Mouse (Mus musculus): ENCODE data around the gene Wdr54. TPM values are rescaled to one million over a fixed set of nuclear protein-coding genes. Genes with fewer than 3 reads are reported as not detected.

Gene Wdr54
- polyA plus RNA-seq, 1 experiment from 2014 or later: 3.6 TPM

GRCm38 (mm10) chr6:83136881-83137575 is 19.2 kb downstream of the Wdr54 start:
- peaks cover 45% of the 10 kb centered on the region for H3K4me1 ChIP-seq
- H3K27me3 ChIP-seq (replicated peaks): no peaks in the 10 kb centered on the region
- no peaks in the 10 kb centered on the region for H3K9me3 ChIP-seq
- WGBS: under 1% methylated on average over 26 of the region's 26 CpGs
- peak overlapping the region; percentile 87 for H3K4me2 ChIP-seq
- peak overlapping the region; percentile 56 for H3K4me3 ChIP-seq (replicated peaks)
- peak overlapping the region; percentile 67 for H3K9ac ChIP-seq
- no peaks in the 10 kb centered on the region for H3K36me3 ChIP-seq
- H3K27ac ChIP-seq: peak overlapping the region; percentile 100
- peak; percentile 75 for ATAC-seq (ENCODE audit: insufficient read depth, low FRiP score, low read depth)

GRCm38 (mm10) chr6:83136291-83136880 is 19.8 kb downstream of the Wdr54 start:
- no peaks in the 10 kb centered on the region for H3K36me3 ChIP-seq
- H3K27ac ChIP-seq: peak overlapping the region; percentile 100
- H3K9ac ChIP-seq: peak overlapping the region; percentile 67
- WGBS: 15% methylated on average over 5 of the region's 5 CpGs
- H3K4me3 ChIP-seq (replicated peaks): peak overlapping the region; percentile 56
- peak overlapping the region; percentile 87 for H3K4me2 ChIP-seq
- no peaks in the 10 kb centered on the region for H3K27me3 ChIP-seq (replicated peaks)
- H3K4me1 ChIP-seq: peaks cover 46% of the 10 kb centered on the region
- H3K9me3 ChIP-seq: no peaks in the 10 kb centered on the region
- ATAC-seq (ENCODE audit: insufficient read depth, low FRiP score, low read depth): no peak

GRCm38 (mm10) chr6:83135571-83136161 is 20.5 kb downstream of the Wdr54 start:
- peak overlapping the region; percentile 56 for H3K4me3 ChIP-seq (replicated peaks)
- 7% methylated on average over 37 of the region's 37 CpGs for WGBS
- H3K36me3 ChIP-seq: no peaks in the 10 kb centered on the region
- H3K9ac ChIP-seq: peak overlapping the region; percentile 67
- ATAC-seq (ENCODE audit: insufficient read depth, low FRiP score, low read depth): no peak
- H3K27ac ChIP-seq: peak overlapping the region; percentile 100
- H3K4me2 ChIP-seq: peak overlapping the region; percentile 87
- no peaks in the 10 kb centered on the region for H3K27me3 ChIP-seq (replicated peaks)
- peaks cover 53% of the 10 kb centered on the region for H3K4me1 ChIP-seq
- no peaks in the 10 kb centered on the region for H3K9me3 ChIP-seq

GRCm38 (mm10) chr6:83134951-83135513 is 21.2 kb downstream of the Wdr54 start, which contains the start of gene Rtkn:
Gene Rtkn, plus strand, starts transcription at chr6:83135463.
- Histone ChIP-seq H3K27me3 (replicated peaks) (no peaks in the 10 kb centered on the region), H3K27ac (peak within 1 kb of the TSS; percentile 100), H3K4me1 (peaks cover 53% of the 10 kb centered on the region), H3K4me3 (replicated peaks) (peak within 1 kb of the TSS; percentile 56), H3K9me3 (no peaks in the 10 kb centered on the region), H3K36me3 (no peaks in the 10 kb centered on the region), H3K4me2 (peak within 1 kb of the TSS; percentile 87), H3K9ac (peak within 1 kb of the TSS; percentile 67)
- ATAC-seq (ENCODE audit: insufficient read depth, low FRiP score, low read depth): no peak
- WGBS: 59% methylated on average over 7 of the region's 7 CpGs

- Histone ChIP-seq H3K4me1 (peaks cover 50% of the 10 kb centered on the region), H3K4me2 (no peak overlapping the region), H3K27me3 (replicated peaks) (no peaks in the 10 kb centered on the region), H3K4me3 (replicated peaks) (no peak overlapping the region), H3K27ac (no peak overlapping the region), H3K9ac (no peak overlapping the region), H3K36me3 (no peaks in the 10 kb centered on the region), H3K9me3 (no peaks in the 10 kb centered on the region)
- no peak for ATAC-seq (ENCODE audit: insufficient read depth, low FRiP score, low read depth)
- 60% methylated on average over 3 of the region's 3 CpGs for WGBS
Measured at GRCm38 (mm10) chr6:83134226-83134625, 22.0 kb downstream of the Wdr54 start.

- no peaks in the 10 kb centered on the region for H3K36me3 ChIP-seq
- H3K9ac ChIP-seq: no peak overlapping the region
- peaks cover 33% of the 10 kb centered on the region for H3K4me1 ChIP-seq
- H3K27ac ChIP-seq: peak overlapping the region; percentile 82
- WGBS: 71% methylated on average over 9 of the region's 9 CpGs
- no peak for ATAC-seq (ENCODE audit: insufficient read depth, low FRiP score, low read depth)
- no peaks in the 10 kb centered on the region for H3K27me3 ChIP-seq (replicated peaks)
- no peak overlapping the region for H3K4me2 ChIP-seq
- no peaks in the 10 kb centered on the region for H3K9me3 ChIP-seq
- H3K4me3 ChIP-seq (replicated peaks): no peak overlapping the region
Measured at GRCm38 (mm10) chr6:83132176-83132919, 23.8 kb downstream of the Wdr54 start.

GRCm38 (mm10) chr6:83131469-83132034 is 24.6 kb downstream of the Wdr54 start:
- peaks cover 33% of the 10 kb centered on the region for H3K4me1 ChIP-seq
- WGBS: 46% methylated on average over 6 of the region's 6 CpGs
- peak overlapping the region; percentile 82 for H3K27ac ChIP-seq
- no peaks in the 10 kb centered on the region for H3K9me3 ChIP-seq
- H3K4me3 ChIP-seq (replicated peaks): no peak overlapping the region
- peak; percentile 69 for ATAC-seq (ENCODE audit: insufficient read depth, low FRiP score, low read depth)
- no peak overlapping the region for H3K9ac ChIP-seq
- no peaks in the 10 kb centered on the region for H3K27me3 ChIP-seq (replicated peaks)
- no peaks in the 10 kb centered on the region for H3K36me3 ChIP-seq
- H3K4me2 ChIP-seq: 0 out of 2 replicates have a peak overlapping the region, but pooled peaks have one; percentile 6

GRCm38 (mm10) chr6:83127419-83127818 is 28.8 kb downstream of the Wdr54 start:
- peaks cover 33% of the 10 kb centered on the region for H3K4me1 ChIP-seq
- no peaks in the 10 kb centered on the region for H3K36me3 ChIP-seq
- ATAC-seq (ENCODE audit: insufficient read depth, low FRiP score, low read depth): no peak
- no peak overlapping the region for H3K4me3 ChIP-seq (replicated peaks)
- H3K27me3 ChIP-seq (replicated peaks): no peaks in the 10 kb centered on the region
- no peak overlapping the region for H3K27ac ChIP-seq
- WGBS: 93% methylated on average over 5 of the region's 5 CpGs
- no peak overlapping the region for H3K9ac ChIP-seq
- H3K4me2 ChIP-seq: no peak overlapping the region
- no peaks in the 10 kb centered on the region for H3K9me3 ChIP-seq

- peaks cover 28% of the 10 kb centered on the region for H3K4me1 ChIP-seq
- no peaks in the 10 kb centered on the region for H3K27me3 ChIP-seq (replicated peaks)
- peak within 1 kb of the TSS; percentile 89 for H3K4me2 ChIP-seq
- H3K27ac ChIP-seq: peak within 1 kb of the TSS; percentile 75
- H3K9me3 ChIP-seq: no peaks in the 10 kb centered on the region
- H3K36me3 ChIP-seq: no peaks in the 10 kb centered on the region
- no peak for ATAC-seq (ENCODE audit: insufficient read depth, low FRiP score, low read depth)
- peak within 1 kb of the TSS; percentile 71 for H3K4me3 ChIP-seq (replicated peaks)
- WGBS: 22% methylated on average over 5 of the region's 5 CpGs
- peak within 1 kb of the TSS; percentile 60 for H3K9ac ChIP-seq
Measured at GRCm38 (mm10) chr6:83125331-83125730, 30.9 kb downstream of the Wdr54 start, which contains the start of gene Ino80b. Gene Ino80b, minus strand, starts transcription at chr6:83125431.

GRCm38 (mm10) chr6:83124851-83125312 is 31.3 kb downstream of the Wdr54 start:
- under 1% methylated on average over 30 of the region's 30 CpGs for WGBS
- H3K27me3 ChIP-seq (replicated peaks): no peaks in the 10 kb centered on the region
- 0 out of 2 replicates have a peak, but pooled peaks have one; percentile 3 for ATAC-seq (ENCODE audit: insufficient read depth, low FRiP score, low read depth)
- peak overlapping the region; percentile 71 for H3K4me3 ChIP-seq (replicated peaks)
- peak overlapping the region; percentile 75 for H3K27ac ChIP-seq
- H3K9me3 ChIP-seq: no peaks in the 10 kb centered on the region
- H3K4me1 ChIP-seq: peaks cover 32% of the 10 kb centered on the region
- no peaks in the 10 kb centered on the region; the same call in 1 of the 2 replicates for H3K36me3 ChIP-seq
- H3K4me2 ChIP-seq: peak overlapping the region; percentile 89
- H3K9ac ChIP-seq: peak overlapping the region; percentile 60

- Histone ChIP-seq H3K4me3 (replicated peaks) (peak overlapping the region; percentile 59; the same call in 1 of the 2 replicates), H3K27ac (peak overlapping the region; percentile 98; the same call in 1 of the 2 replicates), H3K27me3 (replicated peaks) (no peaks in the 10 kb centered on the region), H3K4me1 (peaks cover 45% of the 10 kb centered on the region), H3K36me3 (peaks cover 9% of the 10 kb centered on the region), H3K9me3 (no peaks in the 10 kb centered on the region), H3K9ac (no peak overlapping the region), H3K4me2 (peak overlapping the region; percentile 97)
- WGBS: 79% methylated on average over 5 of the region's 5 CpGs
- no peak for ATAC-seq (ENCODE audit: insufficient read depth, low FRiP score, low read depth)
Measured at GRCm38 (mm10) chr6:83122961-83123360, 33.2 kb downstream of the Wdr54 start.

Measured in stomach, embryonic 15.5 days (tissue).